Mouse (Mus musculus): ENCODE measurements around the gene Gpatch4. TPM values are rescaled to one million over a fixed set of nuclear protein-coding genes. Genes with fewer than 3 reads are reported as not detected.

The Gpatch4 gene
- total RNA-seq, 1 experiment, result 37.9 TPM

GRCm38 (mm10) chr3:88030608-88031395 is 12.1 kb upstream of the Gpatch4 start:
- H3K4me3 ChIP-seq (ENCODE audit: insufficient read depth in 1 of 2, low read depth in 1 of 2, low read length in 2 of 2, poor library complexity in 1 of 2, severe bottlenecking in 1 of 2), result no peak overlapping the region
- H3K4me1 ChIP-seq (ENCODE audit: control insufficient read depth in 2 of 2, insufficient read depth in 2 of 2, low read length in 2 of 2, poor library complexity in 1 of 2), result peaks cover 0 to 6% of the 10 kb centered on the region in 2 experiments; a peak in 1 of 4 replicates
- no peak for DNase-seq (ENCODE audit: low read depth, low spot score)
- H3K9ac ChIP-seq (ENCODE audit: insufficient read depth, low read depth, low read length, poor library complexity, severe bottlenecking), result no peak overlapping the region; the same call in 1 of the 2 replicates
- in situ Hi-C loops (cut with MboI; ENCODE audit: low sequenced_read_pairs in 2 of 2, unreplicated experiment in 2 of 2), result no loop called here
- no peak overlapping the region for H3K27ac ChIP-seq (ENCODE audit: insufficient read depth, low read depth, low read length, poor library complexity, severe bottlenecking)
- TF ChIP-seq ZNF384 (IDR thresholded peaks at IDR 0.05; ENCODE audit: low read depth, low read length), result no peak
- no peak for TF ChIP-seq ZC3H11A (IDR thresholded peaks at IDR 0.05; ENCODE audit: borderline replicate concordance, low read depth, low read length)
- TF ChIP-seq HCFC1 (IDR thresholded peaks at IDR 0.05; ENCODE audit: borderline replicate concordance, insufficient read depth, low read length), result no peak
- TF ChIP-seq MAFK (IDR thresholded peaks at IDR 0.05; ENCODE audit: insufficient read depth, low read depth, low read length), result no peak
- TF ChIP-seq CHD2 (IDR thresholded peaks at IDR 0.05; ENCODE audit: low read depth, low read length), result no peak
- no peaks in the 10 kb centered on the region for H3K36me3 ChIP-seq (ENCODE audit: control insufficient read depth, insufficient read depth, low read length, poor library complexity, severe bottlenecking)
- no peaks in the 10 kb centered on the region for H3K9me3 ChIP-seq (ENCODE audit: control insufficient read depth, insufficient read depth, low read depth, low read length)

GRCm38 (mm10) chr3:88033506-88033905 is 9.4 kb upstream of the Gpatch4 start:
- no peak overlapping the region for H3K27ac ChIP-seq (ENCODE audit: insufficient read depth, low read depth, low read length, poor library complexity, severe bottlenecking)
- in situ Hi-C loops (cut with MboI; ENCODE audit: low sequenced_read_pairs in 2 of 2, unreplicated experiment in 2 of 2), result no loop called here
- 0 out of 2 replicates have a peak, but pooled peaks have one; percentile 10 for TF ChIP-seq MAFK (IDR thresholded peaks at IDR 0.05; ENCODE audit: insufficient read depth, low read depth, low read length)
- TF ChIP-seq ZNF384 (IDR thresholded peaks at IDR 0.05; ENCODE audit: low read depth, low read length), result no peak
- no peak for TF ChIP-seq HCFC1 (IDR thresholded peaks at IDR 0.05; ENCODE audit: borderline replicate concordance, insufficient read depth, low read length)
- TF ChIP-seq ZC3H11A (IDR thresholded peaks at IDR 0.05; ENCODE audit: borderline replicate concordance, low read depth, low read length), result no peak
- peaks cover 0 to 6% of the 10 kb centered on the region in 2 experiments; a peak in 1 of 4 replicates for H3K4me1 ChIP-seq (ENCODE audit: control insufficient read depth in 2 of 2, insufficient read depth in 2 of 2, low read length in 2 of 2, poor library complexity in 1 of 2)
- no peaks in the 10 kb centered on the region for H3K36me3 ChIP-seq (ENCODE audit: control insufficient read depth, insufficient read depth, low read length, poor library complexity, severe bottlenecking)
- no peaks in the 10 kb centered on the region for H3K9me3 ChIP-seq (ENCODE audit: control insufficient read depth, insufficient read depth, low read depth, low read length)
- no peak overlapping the region for H3K4me3 ChIP-seq (ENCODE audit: insufficient read depth in 1 of 2, low read depth in 1 of 2, low read length in 2 of 2, poor library complexity in 1 of 2, severe bottlenecking in 1 of 2)
- no peak overlapping the region for H3K9ac ChIP-seq (ENCODE audit: insufficient read depth, low read depth, low read length, poor library complexity, severe bottlenecking)
- DNase-seq (ENCODE audit: low read depth, low spot score), result no peak

GRCm38 (mm10) chr3:88035561-88036293 is 7.2 kb upstream of the Gpatch4 start:
- H3K27ac ChIP-seq (ENCODE audit: insufficient read depth, low read depth, low read length, poor library complexity, severe bottlenecking), result no peak overlapping the region
- H3K36me3 ChIP-seq (ENCODE audit: control insufficient read depth, insufficient read depth, low read length, poor library complexity, severe bottlenecking), result no peaks in the 10 kb centered on the region
- H3K9me3 ChIP-seq (ENCODE audit: control insufficient read depth, insufficient read depth, low read depth, low read length), result no peaks in the 10 kb centered on the region
- DNase-seq (ENCODE audit: low read depth, low spot score), result no peak
- in situ Hi-C loops (cut with MboI; ENCODE audit: low sequenced_read_pairs in 2 of 2, unreplicated experiment in 2 of 2), result no loop called here
- no peak overlapping the region for H3K4me3 ChIP-seq (ENCODE audit: insufficient read depth in 1 of 2, low read depth in 1 of 2, low read length in 2 of 2, poor library complexity in 1 of 2, severe bottlenecking in 1 of 2)
- no peak overlapping the region for H3K9ac ChIP-seq (ENCODE audit: insufficient read depth, low read depth, low read length, poor library complexity, severe bottlenecking)
- peaks cover 0 to 6% of the 10 kb centered on the region in 2 experiments; a peak in 1 of 4 replicates for H3K4me1 ChIP-seq (ENCODE audit: control insufficient read depth in 2 of 2, insufficient read depth in 2 of 2, low read length in 2 of 2, poor library complexity in 1 of 2)
- TF ChIP-seq ZNF384 (IDR thresholded peaks at IDR 0.05; ENCODE audit: low read depth, low read length), result no peak
- TF ChIP-seq CHD2 (IDR thresholded peaks at IDR 0.05; ENCODE audit: low read depth, low read length), result no peak
- no peak for TF ChIP-seq MAFK (IDR thresholded peaks at IDR 0.05; ENCODE audit: insufficient read depth, low read depth, low read length)
- TF ChIP-seq ZC3H11A (IDR thresholded peaks at IDR 0.05; ENCODE audit: borderline replicate concordance, low read depth, low read length), result no peak
- TF ChIP-seq HCFC1 (IDR thresholded peaks at IDR 0.05; ENCODE audit: borderline replicate concordance, insufficient read depth, low read length), result no peak

- Histone ChIP-seq H3K27ac (ENCODE audit: insufficient read depth, low read depth, low read length, poor library complexity, severe bottlenecking) (no peak overlapping the region), H3K4me1 (ENCODE audit: control insufficient read depth in 2 of 2, insufficient read depth in 2 of 2, low read length in 2 of 2, poor library complexity in 1 of 2) (no peaks in the 10 kb centered on the region), H3K9ac (ENCODE audit: insufficient read depth, low read depth, low read length, poor library complexity, severe bottlenecking) (no peak overlapping the region), H3K4me3 (ENCODE audit: insufficient read depth in 1 of 2, low read depth in 1 of 2, low read length in 2 of 2, poor library complexity in 1 of 2, severe bottlenecking in 1 of 2) (no peak overlapping the region), H3K36me3 (ENCODE audit: control insufficient read depth, insufficient read depth, low read length, poor library complexity, severe bottlenecking) (peaks cover 25% of the 10 kb centered on the region), H3K9me3 (ENCODE audit: control insufficient read depth, insufficient read depth, low read depth, low read length) (no peaks in the 10 kb centered on the region)
- in situ Hi-C loops (cut with MboI; ENCODE audit: low sequenced_read_pairs in 2 of 2, unreplicated experiment in 2 of 2), result no loop called here
- TF ChIP-seq ZC3H11A (IDR thresholded peaks at IDR 0.05; ENCODE audit: borderline replicate concordance, low read depth, low read length) (no peak), CHD2 (IDR thresholded peaks at IDR 0.05; ENCODE audit: low read depth, low read length) (no peak), MAFK (IDR thresholded peaks at IDR 0.05; ENCODE audit: insufficient read depth, low read depth, low read length) (no peak), HCFC1 (IDR thresholded peaks at IDR 0.05; ENCODE audit: borderline replicate concordance, insufficient read depth, low read length) (no peak), ZNF384 (IDR thresholded peaks at IDR 0.05; ENCODE audit: low read depth, low read length) (no peak)
- no peak for DNase-seq (ENCODE audit: low read depth, low spot score)
Measured at GRCm38 (mm10) chr3:88049532-88049931, 6.6 kb downstream of the Gpatch4 start.

Measured in ES-E14 (cell line).